Mouse (Mus musculus) MEL (cell line): ENCODE results near the gene Msh3. TPM values are rescaled to one million over a fixed set of nuclear protein-coding genes. Genes with fewer than 3 reads are reported as not detected.

Experiments
- DNase-seq: peaks from one replicate; pipeline ENCODE4 v3.0.0; 2011; ENCODE audit warnings: low read depth, low spot score
- H3K27ac ChIP-seq: 2 replicates; pipeline ENCODE4 v1.5.1; 2012; ENCODE audit warnings: low read depth, mild to moderate bottlenecking, control low read depth, low read length, moderate library complexity; ENCODE audit not compliant: control insufficient read depth
- H3K27me3 ChIP-seq, 2 experiments: fragments of 150-350 bp in 1 of 2; sonication (generic) in 1 of 2; 2 replicates each; pipeline ENCODE4 v1.6.1; 2012; ENCODE audit warnings: low read length in 2 of 2, mild to moderate bottlenecking in 2 of 2, improper control_type of control experiment in 1 of 2, moderate library complexity in 1 of 2; ENCODE audit not compliant: insufficient read depth in 2 of 2, control insufficient read depth in 1 of 2
- H3K36me3 ChIP-seq, 2 experiments: 2 replicates each; pipeline ENCODE4 v1.6.1; 2012 to 2014; ENCODE audit warnings: low read length in 2 of 2, improper control_type of control experiment in 1 of 2, inconsistent platforms in 1 of 2, mild to moderate bottlenecking in 1 of 2; ENCODE audit not compliant: insufficient read depth in 2 of 2, control insufficient read depth in 1 of 2
- H3K4me1 ChIP-seq, 2 experiments: fragments of 150-350 bp in 1 of 2; sonication (generic) in 1 of 2; 2 replicates each; pipeline ENCODE4 v1.6.1; 2012; ENCODE audit warnings: low read length in 2 of 2, improper control_type of control experiment in 1 of 2, mild to moderate bottlenecking in 1 of 2; ENCODE audit not compliant: insufficient read depth in 2 of 2, control insufficient read depth in 1 of 2
- H3K4me3 ChIP-seq, 2 experiments: fragments of 150-350 bp in 1 of 2; sonication (generic) in 1 of 2; 2 replicates each; pipeline ENCODE4 v1.5.1; 2012; ENCODE audit warnings: low read depth in 2 of 2, low read length in 2 of 2, mild to moderate bottlenecking in 2 of 2, moderate library complexity in 2 of 2, control low read depth in 1 of 2, improper control_type of control experiment in 1 of 2; ENCODE audit not compliant: control insufficient read depth in 1 of 2, insufficient read depth in 1 of 2
- H3K79me2 ChIP-seq: 2 replicates; pipeline ENCODE4 v1.6.1; 2012; ENCODE audit warnings: mild to moderate bottlenecking, low read length, moderate library complexity; ENCODE audit not compliant: control insufficient read depth, poor library complexity, insufficient read depth
- H3K9ac ChIP-seq: 2 replicates; pipeline ENCODE4 v1.6.1; 2012; ENCODE audit warnings: low read depth, mild to moderate bottlenecking, control low read depth, low read length, moderate library complexity; ENCODE audit not compliant: control insufficient read depth, poor library complexity, severe bottlenecking
- H3K9me3 ChIP-seq: fragments of 150-350 bp; sonication (generic); replicated peaks from 2 replicates; pipeline ENCODE4 v1.6.1; 2012; ENCODE audit warnings: mild to moderate bottlenecking, low read length, improper control_type of control experiment, moderate library complexity; ENCODE audit not compliant: insufficient read depth
- BHLHE40 ChIP-seq: IDR thresholded peaks from 2 replicates; pipeline ENCODE4 v1.6.1; 2012; ENCODE audit warnings: low read depth, mild to moderate bottlenecking, inconsistent platforms, low read length, improper control_type of control experiment, borderline replicate concordance
- CTCF ChIP-seq, 3 experiments: IDR thresholded peaks in 2 of 3; conservative IDR thresholded peaks in 1 of 3; 2 replicates each; pipeline ENCODE4 v1.5.1; 2011 to 2012; ENCODE audit warnings: low read length in 3 of 3, low read depth in 2 of 3, mild to moderate bottlenecking in 2 of 3, improper control_type of control experiment in 1 of 3, inconsistent platforms in 1 of 3, mixed read lengths in 1 of 3, moderate library complexity in 1 of 3; ENCODE audit not compliant: control insufficient read depth in 1 of 3, insufficient read depth in 1 of 3, poor library complexity in 1 of 3, severe bottlenecking in 1 of 3
- ELF1 ChIP-seq: IDR thresholded peaks from 2 replicates; pipeline ENCODE4 v1.6.1; 2014; ENCODE audit warnings: low read depth, mild to moderate bottlenecking, inconsistent platforms, low read length, improper control_type of control experiment, moderate library complexity
- GABPA ChIP-seq: IDR thresholded peaks from 2 replicates; pipeline ENCODE4 v1.6.1; 2012; ENCODE audit warnings: low read depth, mild to moderate bottlenecking, inconsistent platforms, low read length, improper control_type of control experiment, moderate library complexity
- GATA1 ChIP-seq: IDR thresholded peaks from 2 replicates; pipeline ENCODE4 v1.6.1; 2011; ENCODE audit warnings: low read depth, low read length, improper control_type of control experiment
- HCFC1 ChIP-seq: IDR thresholded peaks from 2 replicates; pipeline ENCODE4 v1.6.1; 2012; ENCODE audit warnings: low read depth, mild to moderate bottlenecking, inconsistent platforms, low read length, improper control_type of control experiment, moderate library complexity
- JUND ChIP-seq: IDR thresholded peaks from 2 replicates; pipeline ENCODE4 v1.6.1; 2011; ENCODE audit warnings: low read depth, mild to moderate bottlenecking, improper control_type of control experiment, low read length
- MAZ ChIP-seq: IDR thresholded peaks from 2 replicates; pipeline ENCODE4 v1.6.1; 2012; ENCODE audit warnings: low read depth, mild to moderate bottlenecking, inconsistent platforms, low read length, improper control_type of control experiment
- MEF2A ChIP-seq: IDR thresholded peaks from 2 replicates; pipeline ENCODE4 v1.6.1; 2014; ENCODE audit warnings: low read depth, mild to moderate bottlenecking, inconsistent platforms, low read length, improper control_type of control experiment; ENCODE audit not compliant: poor library complexity, insufficient replicate concordance, severe bottlenecking; ENCODE audit errors: extremely low read depth
- MXI1 ChIP-seq: IDR thresholded peaks from 2 replicates; pipeline ENCODE4 v1.6.1; 2011; ENCODE audit warnings: mild to moderate bottlenecking, low read depth, low read length, improper control_type of control experiment
- MYB ChIP-seq: IDR thresholded peaks from 2 replicates; pipeline ENCODE4 v1.6.1; 2011; ENCODE audit warnings: mild to moderate bottlenecking, low read depth, low read length, improper control_type of control experiment
- NELFE ChIP-seq: IDR thresholded peaks from 2 replicates; pipeline ENCODE4 v1.6.1; 2011; ENCODE audit warnings: low read depth, low read length, improper control_type of control experiment
- POLR2A ChIP-seq, 2 experiments: IDR thresholded peaks; 2 replicates each; pipeline ENCODE4 v1.6.1; 2011 to 2012; ENCODE audit warnings: low read length in 2 of 2, mild to moderate bottlenecking in 2 of 2, control low read depth in 1 of 2, improper control_type of control experiment in 1 of 2, low read depth in 1 of 2, moderate library complexity in 1 of 2; ENCODE audit not compliant: control insufficient read depth in 1 of 2, insufficient read depth in 1 of 2, poor library complexity in 1 of 2
- POLR2AphosphoS5 ChIP-seq: IDR thresholded peaks from 2 replicates; pipeline ENCODE4 v1.6.1; 2012; ENCODE audit warnings: low read depth, borderline replicate concordance, mild to moderate bottlenecking, inconsistent platforms, low read length, moderate library complexity, mixed read lengths
- RCOR1 ChIP-seq: IDR thresholded peaks from 2 replicates; pipeline ENCODE4 v1.6.1; 2012; ENCODE audit warnings: low read depth, mild to moderate bottlenecking, inconsistent platforms, low read length, improper control_type of control experiment
- SMC3 ChIP-seq: IDR thresholded peaks from 2 replicates; pipeline ENCODE4 v1.6.1; 2011; ENCODE audit warnings: low read depth, low read length, improper control_type of control experiment
- TBP ChIP-seq: IDR thresholded peaks from 2 replicates; pipeline ENCODE4 v1.8.0; 2011; ENCODE audit warnings: low read depth, low read length, improper control_type of control experiment
- UBTF ChIP-seq: IDR thresholded peaks from 2 replicates; pipeline ENCODE4 v1.6.1; 2012; ENCODE audit warnings: low read depth, mild to moderate bottlenecking, inconsistent platforms, low read length, improper control_type of control experiment, moderate library complexity, borderline replicate concordance; ENCODE audit not compliant: insufficient read depth
- ZC3H11A ChIP-seq: IDR thresholded peaks from 2 replicates; pipeline ENCODE4 v1.6.1; 2012; ENCODE audit warnings: low read depth, mild to moderate bottlenecking, inconsistent platforms, low read length, improper control_type of control experiment
- ZMIZ1 ChIP-seq: IDR thresholded peaks from 2 replicates; pipeline ENCODE4 v1.6.1; 2012; ENCODE audit warnings: low read depth, mild to moderate bottlenecking, inconsistent platforms, low read length, improper control_type of control experiment, moderate library complexity
- ZNF384 ChIP-seq: IDR thresholded peaks from 2 replicates; pipeline ENCODE4 v1.6.1; 2012; ENCODE audit warnings: low read depth, mild to moderate bottlenecking, inconsistent platforms, low read length, improper control_type of control experiment
- polyA plus RNA-seq, 2 experiments: library from polyadenylated mRNA; stranded (reverse) in 1 of 2; unstranded in 1 of 2; fragments of >175 nt in 1 of 2; fragments of >200 nt in 1 of 2; gene quantifications; 2 replicates each; pipeline versions ENCODE4 v1.2.1 to v1.2.4; 2012; ENCODE audit warnings: low replicate concordance in 2 of 2, low read depth in 1 of 2; ENCODE audit not compliant: insufficient read length in 2 of 2, insufficient read depth in 1 of 2, missing spikeins in 1 of 2
- total RNA-seq: library from RNA; depleted of rRNA; stranded (reverse); fragments of 300-350 nt; gene quantifications from 2 replicates; pipeline ENCODE4 v1.2.3, GENCODE M21; 2012

Msh3 gene
- total and polyA plus RNA-seq, 3 experiments: 14.4 to 17.7 TPM; not detected in 1

DNA sequence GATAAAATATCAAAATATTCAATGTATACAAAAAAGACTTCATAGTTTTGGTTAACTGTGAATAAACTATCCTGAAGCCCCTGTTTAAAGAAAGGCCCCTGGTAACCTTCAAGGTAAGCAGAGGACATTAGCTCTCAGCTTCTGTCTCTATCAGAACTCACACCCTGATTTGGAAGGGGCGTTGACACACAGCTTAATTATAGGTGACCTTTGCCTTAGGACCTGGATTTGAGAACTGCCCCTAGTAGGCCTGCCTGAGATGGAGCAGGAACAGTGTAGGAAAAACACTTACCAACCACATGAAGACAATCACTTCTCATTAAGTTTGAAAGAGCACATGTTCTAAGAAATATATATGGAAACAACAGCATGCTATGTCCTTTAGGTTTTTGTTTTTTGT is 55.3 kb downstream of the Msh3 start:
- Histone ChIP-seq H3K27me3 (no peaks in the 10 kb centered on the region), H3K9me3 (no peaks in the 10 kb centered on the region), H3K4me1 (no peaks in the 10 kb centered on the region), H3K9ac (no peak overlapping the region)
- no peak for TF ChIP-seq MXI1
- no peak for TF ChIP-seq NELFE
- TF ChIP-seq HCFC1: no peak
- no peak for TF ChIP-seq RCOR1
- TF ChIP-seq JUND: no peak
- TF ChIP-seq POLR2A (IDR thresholded peaks at IDR 0.05; ENCODE audit: control insufficient read depth in 1 of 2, insufficient read depth in 1 of 2, low read depth in 1 of 2, low read length in 2 of 2, poor library complexity in 1 of 2): no peak
- no peak for TF ChIP-seq MAZ
- no peak for TF ChIP-seq CTCF (IDR thresholded peaks at IDR 0.05 in 2 of 3, conservative IDR thresholded peaks at IDR 0.05 in 1 of 3; ENCODE audit: control insufficient read depth in 1 of 3, insufficient read depth in 1 of 3, low read depth in 2 of 3, low read length in 3 of 3, poor library complexity in 1 of 3, severe bottlenecking in 1 of 3)
- TF ChIP-seq MEF2A: no peak
- TF ChIP-seq ZMIZ1: no peak
- no peak for TF ChIP-seq POLR2AphosphoS5
- TF ChIP-seq UBTF: no peak
- TF ChIP-seq, all 39 proteins: peak for 0
- Histone ChIP-seq H3K27ac (no peak overlapping the region), H3K4me3 (no peak overlapping the region), H3K79me2 (no peaks in the 10 kb centered on the region), H3K36me3 (no peaks in the 10 kb centered on the region; a peak in 2 of 4 replicates)
- DNase-seq: no peak

DNA sequence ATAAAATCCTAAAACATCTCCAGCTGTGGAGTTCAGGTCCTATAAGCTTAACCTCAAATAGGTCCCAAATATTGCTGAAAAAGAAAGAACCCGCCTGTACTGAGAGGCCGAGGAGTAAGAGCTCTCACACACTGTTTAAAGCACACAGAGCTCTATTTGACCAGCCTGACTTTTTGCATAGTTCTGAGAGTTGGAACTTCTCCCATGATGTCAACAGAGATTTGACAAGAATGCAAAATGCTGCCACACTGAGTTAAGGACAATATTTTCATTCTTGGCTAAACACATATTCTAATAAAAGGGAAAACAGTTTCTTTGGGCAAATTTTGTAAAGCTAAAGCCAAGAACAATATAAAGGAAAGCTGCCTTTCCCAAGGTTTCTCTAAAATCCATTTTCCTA is 57.8 kb downstream of the Msh3 start:
- Histone ChIP-seq H3K4me3 (no peak overlapping the region), H3K27ac (no peak overlapping the region), H3K79me2 (no peaks in the 10 kb centered on the region), H3K36me3 (no peaks in the 10 kb centered on the region; a peak in 2 of 4 replicates), H3K9ac (no peak overlapping the region), H3K9me3 (no peaks in the 10 kb centered on the region), H3K4me1 (no peaks in the 10 kb centered on the region), H3K27me3 (no peaks in the 10 kb centered on the region)
- DNase-seq: no peak
- no peak for TF ChIP-seq BHLHE40

DNA sequence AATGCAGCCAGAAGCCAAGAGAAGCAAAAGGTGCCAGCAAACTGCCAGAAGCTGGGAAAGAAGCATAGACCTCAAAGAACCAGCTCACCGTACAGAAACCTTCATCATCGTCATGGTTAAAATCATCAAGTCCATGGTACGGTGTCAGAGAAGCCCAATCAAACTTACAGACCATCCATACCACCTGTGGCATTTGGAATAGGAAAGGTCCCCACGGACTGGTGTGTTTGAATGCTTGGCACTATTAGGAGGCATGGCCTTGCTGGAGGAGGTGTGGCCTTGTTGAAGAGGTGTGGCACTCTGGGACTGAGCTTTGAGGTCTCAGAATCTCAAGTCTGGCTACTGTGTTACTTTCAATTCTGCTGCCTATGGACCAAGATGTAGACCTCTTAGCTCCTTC is 58.3 kb downstream of the Msh3 start:
- Histone ChIP-seq H3K9me3 (no peaks in the 10 kb centered on the region), H3K4me1 (no peaks in the 10 kb centered on the region), H3K4me3 (no peak overlapping the region), H3K36me3 (no peaks in the 10 kb centered on the region; a peak in 2 of 4 replicates), H3K9ac (no peak overlapping the region), H3K79me2 (no peaks in the 10 kb centered on the region), H3K27me3 (no peaks in the 10 kb centered on the region), H3K27ac (no peak overlapping the region)
- TF ChIP-seq ELF1 (no peak), ZNF384 (no peak), GABPA (no peak), CTCF (IDR thresholded peaks at IDR 0.05 in 2 of 3, conservative IDR thresholded peaks at IDR 0.05 in 1 of 3; ENCODE audit: control insufficient read depth in 1 of 3, insufficient read depth in 1 of 3, low read depth in 2 of 3, low read length in 3 of 3, poor library complexity in 1 of 3, severe bottlenecking in 1 of 3) (no peak), JUND (no peak), TBP (no peak), GATA1 (no peak), NELFE (no peak), SMC3 (no peak), MAZ (no peak), MYB (no peak), ZC3H11A (no peak), POLR2A (IDR thresholded peaks at IDR 0.05; ENCODE audit: control insufficient read depth in 1 of 2, insufficient read depth in 1 of 2, low read depth in 1 of 2, low read length in 2 of 2, poor library complexity in 1 of 2) (no peak)
- no peak for DNase-seq
